Mouse (Mus musculus) ES-E14 (cell line): Measurements from ENCODE around the gene Fkbp5. TPM values are rescaled to one million over a fixed set of nuclear protein-coding genes. Genes with fewer than 3 reads are reported as not detected.

ENCODE experiments used
- DNase-seq: peaks from one replicate; pipeline ENCODE4 v3.0.0-alpha.2; 2013; ENCODE audit warnings: low read depth, low spot score
- H3K27ac ChIP-seq: 2 replicates; pipeline ENCODE4 v1.5.1; 2012; ENCODE audit warnings: low read depth, mild to moderate bottlenecking, low read length, moderate library complexity, mixed read lengths; ENCODE audit not compliant: poor library complexity, insufficient read depth, severe bottlenecking
- H3K36me3 ChIP-seq: 2 replicates; pipeline ENCODE4 v1.6.1; 2012; ENCODE audit warnings: mild to moderate bottlenecking, low read length, moderate library complexity, mixed read lengths; ENCODE audit not compliant: control insufficient read depth, poor library complexity, insufficient read depth, severe bottlenecking
- H3K4me1 ChIP-seq, 2 experiments: fragments of 150-350 bp in 1 of 2; sonication (generic) in 1 of 2; 2 replicates each; pipeline ENCODE4 v1.6.1; 2012; ENCODE audit warnings: low read length in 2 of 2, mild to moderate bottlenecking in 1 of 2, mixed read lengths in 1 of 2; ENCODE audit not compliant: control insufficient read depth in 2 of 2, insufficient read depth in 2 of 2, poor library complexity in 1 of 2
- H3K4me3 ChIP-seq, 2 experiments: fragments of 150-350 bp in 1 of 2; sonication (generic) in 1 of 2; 2 replicates each; pipeline ENCODE4 v1.5.1; 2012; ENCODE audit warnings: low read length in 2 of 2, low read depth in 1 of 2, mild to moderate bottlenecking in 1 of 2, mixed read lengths in 1 of 2; ENCODE audit not compliant: insufficient read depth in 1 of 2, poor library complexity in 1 of 2, severe bottlenecking in 1 of 2
- H3K9ac ChIP-seq: 2 replicates; pipeline ENCODE4 v1.6.1; 2012; ENCODE audit warnings: low read depth, mild to moderate bottlenecking, low read length, mixed read lengths; ENCODE audit not compliant: poor library complexity, insufficient read depth, severe bottlenecking
- H3K9me3 ChIP-seq: fragments of 150-350 bp; sonication (generic); 2 replicates; pipeline ENCODE4 v1.6.1; 2012; ENCODE audit warnings: low read depth, mild to moderate bottlenecking, low read length; ENCODE audit not compliant: control insufficient read depth, insufficient read depth
- CHD2 ChIP-seq: IDR thresholded peaks from 2 replicates; pipeline ENCODE4 v1.6.1; 2014; ENCODE audit warnings: mild to moderate bottlenecking, low read depth, low read length, inconsistent platforms
- HCFC1 ChIP-seq: IDR thresholded peaks from 2 replicates; pipeline ENCODE4 v1.6.1; 2012; ENCODE audit warnings: low read length, inconsistent platforms, borderline replicate concordance; ENCODE audit not compliant: insufficient read depth
- MAFK ChIP-seq: IDR thresholded peaks from 2 replicates; pipeline ENCODE4 v1.6.1; 2014; ENCODE audit warnings: mild to moderate bottlenecking, low read depth, low read length, inconsistent platforms; ENCODE audit not compliant: insufficient read depth
- ZC3H11A ChIP-seq: IDR thresholded peaks from 2 replicates; pipeline ENCODE4 v1.6.1; 2012; ENCODE audit warnings: low read depth, mild to moderate bottlenecking, inconsistent platforms, low read length, borderline replicate concordance
- ZNF384 ChIP-seq: IDR thresholded peaks from 2 replicates; pipeline ENCODE4 v1.6.1; 2012; ENCODE audit warnings: low read depth, low read length, inconsistent platforms
- in situ Hi-C, 2 experiments: fragments of 600-800 bp; cut with MboI; formaldehyde crosslinking; loops; one replicate each; pipeline ENCODE4 v1.15.1; 2025; ENCODE audit warnings: low sequenced_read_pairs in 2 of 2, inconsistent platforms in 1 of 2; ENCODE audit not compliant: unreplicated experiment in 2 of 2
- total RNA-seq: library from RNA; depleted of rRNA; stranded (reverse); fragments of 300-350 nt; gene quantifications from 2 replicates; pipeline ENCODE4 v1.2.3, GENCODE M21; 2012

The Fkbp5 gene
- total RNA-seq, 1 experiment, result 43.6 TPM

DNA sequence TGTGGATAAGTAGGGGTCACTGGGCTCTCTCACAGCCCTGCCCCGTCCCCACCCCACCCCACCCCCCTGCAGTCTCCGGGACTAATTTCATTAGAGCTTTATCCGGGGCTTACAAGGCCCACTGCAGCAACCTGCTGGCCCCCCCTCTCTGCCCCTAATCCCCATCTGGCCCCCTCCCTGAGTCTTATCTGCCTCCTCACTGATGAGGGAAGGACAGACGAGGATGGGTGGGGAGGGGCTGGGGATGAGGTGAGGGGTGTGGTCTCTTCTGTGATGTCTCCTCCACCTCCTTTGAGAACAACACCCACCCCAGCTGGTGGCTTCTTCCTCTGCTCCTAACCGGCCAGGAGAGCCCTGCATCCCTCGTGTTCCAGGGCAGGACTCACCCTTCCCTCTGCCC, 137.1 kb downstream of the Fkbp5 start:
- no peak for DNase-seq
- no peak overlapping the region for H3K27ac ChIP-seq
- H3K36me3 ChIP-seq, result no peaks in the 10 kb centered on the region
- in situ Hi-C loops, result loop anchor here in 1 of 2 experiments (10.0 kb wide), 1 partner anchor 155 kb away; the partner anchor contains the start of gene Armc12
- H3K4me1 ChIP-seq, result peaks cover 1 to 11% of the 10 kb centered on the region in 2 experiments; a peak in 3 of 4 replicates
- H3K4me3 ChIP-seq, result no peak overlapping the region
- H3K9me3 ChIP-seq, result no peaks in the 10 kb centered on the region
- H3K9ac ChIP-seq, result no peak overlapping the region
- TF ChIP-seq HCFC1 (no peak), ZNF384 (no peak), CHD2 (no peak), ZC3H11A (no peak), MAFK (no peak)

DNA sequence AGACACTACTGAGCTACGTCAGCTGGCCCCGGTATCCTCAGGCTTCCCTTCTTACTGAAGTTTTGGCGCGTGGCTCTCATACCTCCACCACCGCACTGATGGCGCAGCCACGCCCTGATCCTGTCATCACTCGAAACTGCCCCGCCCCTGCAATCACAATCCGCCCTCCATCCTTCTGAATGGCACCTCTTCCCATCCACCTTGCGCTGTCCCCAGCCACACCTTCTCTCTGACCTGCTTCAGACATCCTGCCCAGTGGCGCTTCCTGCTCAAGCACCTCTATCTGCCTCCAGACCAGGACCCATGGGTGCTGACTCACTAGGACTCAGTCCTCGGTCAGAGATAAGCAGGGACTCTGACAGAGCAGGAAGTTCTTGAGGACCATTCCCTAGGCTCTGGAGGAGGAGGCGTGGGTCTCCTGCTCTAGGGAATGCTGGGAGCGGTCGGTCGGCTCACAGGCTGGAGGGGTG, 141.7 kb downstream of the Fkbp5 start:
- TF ChIP-seq HCFC1 (no peak), ZC3H11A (no peak), ZNF384 (no peak), MAFK (no peak), CHD2 (no peak)
- H3K4me1 ChIP-seq, result peaks cover 4 to 16% of the 10 kb centered on the region in 2 experiments
- DNase-seq, result no peak
- no peak overlapping the region for H3K27ac ChIP-seq
- no peaks in the 10 kb centered on the region for H3K9me3 ChIP-seq
- H3K9ac ChIP-seq, result no peak overlapping the region
- H3K4me3 ChIP-seq, result peak overlapping the region; percentile 45 to 52
- in situ Hi-C loops, result no loop called here
- no peaks in the 10 kb centered on the region for H3K36me3 ChIP-seq

DNA sequence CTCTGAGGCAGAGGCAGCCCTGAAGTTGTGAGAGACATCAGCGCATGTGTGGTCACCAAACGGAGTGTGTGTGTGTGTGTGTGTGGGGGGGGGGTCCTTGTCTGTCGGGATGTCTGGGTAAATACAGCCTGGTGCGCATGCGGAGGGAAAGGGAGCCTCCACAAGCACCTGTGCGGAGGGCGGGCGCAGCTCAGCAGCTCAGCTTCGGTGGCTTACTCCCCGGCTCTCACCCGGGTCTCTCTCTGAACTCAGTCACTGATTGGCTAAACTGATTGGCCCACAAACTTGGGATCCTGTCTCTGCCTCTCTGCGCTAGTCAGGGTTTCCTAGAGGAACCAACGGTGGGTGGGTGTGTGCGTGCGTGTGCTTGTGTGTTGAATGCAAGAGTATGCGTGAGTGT, 142.8 kb downstream of the Fkbp5 start:
- no peak overlapping the region; the same call in 1 of the 2 replicates for H3K9ac ChIP-seq
- no peak for DNase-seq
- H3K4me3 ChIP-seq, result no peak overlapping the region
- TF ChIP-seq HCFC1, result no peak
- no peak for TF ChIP-seq CHD2
- TF ChIP-seq MAFK, result no peak
- TF ChIP-seq ZNF384, result no peak
- no peak for TF ChIP-seq ZC3H11A
- H3K9me3 ChIP-seq, result no peaks in the 10 kb centered on the region
- H3K36me3 ChIP-seq, result no peaks in the 10 kb centered on the region
- in situ Hi-C loops, result no loop called here
- H3K4me1 ChIP-seq, result peaks cover 4 to 9% of the 10 kb centered on the region in 2 experiments
- H3K27ac ChIP-seq, result no peak overlapping the region

DNA sequence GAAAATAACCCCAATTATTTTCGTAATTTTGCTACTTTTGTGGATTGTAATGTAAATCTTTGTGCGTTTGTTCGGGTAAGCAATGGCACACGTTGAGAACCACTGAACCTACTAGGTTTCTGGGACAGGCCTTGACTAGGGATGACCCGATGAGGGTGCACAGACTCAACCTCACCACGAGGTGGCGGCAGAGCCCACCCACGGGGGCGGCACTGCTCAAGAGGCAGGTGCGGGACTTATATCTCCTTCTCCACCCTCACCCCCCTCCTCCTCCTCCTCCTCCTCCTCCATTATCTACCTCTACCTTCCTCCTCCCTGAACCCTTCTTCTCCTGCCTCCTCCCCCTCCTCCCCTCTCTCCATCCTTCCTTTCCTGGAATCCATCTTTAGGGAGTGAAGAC, 143.5 kb downstream of the Fkbp5 start:
- Histone ChIP-seq H3K4me3 (no peak overlapping the region), H3K9ac (no peak overlapping the region), H3K4me1 (peaks cover 4 to 9% of the 10 kb centered on the region in 2 experiments), H3K27ac (no peak overlapping the region), H3K36me3 (no peaks in the 10 kb centered on the region), H3K9me3 (no peaks in the 10 kb centered on the region)
- no peak for DNase-seq
- in situ Hi-C loops, result no loop called here
- TF ChIP-seq MAFK (no peak), ZC3H11A (peak; percentile 37; the same call in 1 of the 2 replicates), HCFC1 (no peak)

DNA sequence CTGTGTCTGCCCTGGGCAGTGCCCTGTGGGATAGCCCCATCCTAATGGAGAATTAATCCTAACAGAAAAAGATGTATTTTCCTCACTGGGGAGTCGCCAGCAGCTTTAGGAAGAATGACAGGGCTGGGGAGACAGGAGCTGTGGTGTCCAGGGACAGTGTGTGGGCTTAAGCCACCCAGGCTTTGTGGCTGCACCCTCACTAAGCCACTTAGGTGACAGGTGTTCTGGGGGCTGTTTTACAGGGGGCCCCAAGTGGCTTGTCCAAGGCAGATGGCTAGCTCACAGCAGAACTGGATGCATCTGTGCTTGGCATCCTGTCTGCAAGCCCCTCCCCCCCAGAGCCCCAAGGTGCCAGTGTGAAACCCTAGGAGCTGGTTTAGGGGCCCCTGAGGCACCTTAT, 145.4 kb downstream of the Fkbp5 start:
- DNase-seq, result no peak
- Histone ChIP-seq H3K4me3 (no peak overlapping the region), H3K9me3 (no peaks in the 10 kb centered on the region), H3K9ac (no peak overlapping the region), H3K4me1 (peaks cover 4 to 9% of the 10 kb centered on the region in 2 experiments), H3K27ac (no peak overlapping the region), H3K36me3 (no peaks in the 10 kb centered on the region)
- TF ChIP-seq CHD2, result no peak
- TF ChIP-seq HCFC1, result no peak
- no peak for TF ChIP-seq ZC3H11A
- TF ChIP-seq ZNF384, result no peak
- no peak for TF ChIP-seq MAFK
- in situ Hi-C loops, result no loop called here
